Mouse (Mus musculus): ENCODE data around the gene Wwox.

GRCm38 (mm10) chr8:114715318-114716070, 276.0 kb downstream of the Wwox start:
- TF ChIP-seq POLR2A (IDR thresholded peaks at IDR 0.05; ENCODE audit: borderline replicate concordance, control insufficient read depth, low read depth, low read length) = no peak
- TF ChIP-seq CTCF (IDR thresholded peaks at IDR 0.05; ENCODE audit: control insufficient read depth, insufficient read depth, low read length) = peak; percentile 48; the same call in 1 of the 2 replicates
